Mouse (Mus musculus) E14TG2a.4 (cell line): ENCODE results near the gene Fbxo21.

ENCODE experiments used
- CTCF ChIP-seq: conservative IDR thresholded peaks from 2 replicates; pipeline ENCODE4 v1.5.1; 2014; ENCODE audit warnings: low read length
- POU5F1 ChIP-seq: IDR thresholded peaks from 2 replicates; pipeline ENCODE4 v1.6.1; 2014; ENCODE audit warnings: low read length, borderline replicate concordance

DNA sequence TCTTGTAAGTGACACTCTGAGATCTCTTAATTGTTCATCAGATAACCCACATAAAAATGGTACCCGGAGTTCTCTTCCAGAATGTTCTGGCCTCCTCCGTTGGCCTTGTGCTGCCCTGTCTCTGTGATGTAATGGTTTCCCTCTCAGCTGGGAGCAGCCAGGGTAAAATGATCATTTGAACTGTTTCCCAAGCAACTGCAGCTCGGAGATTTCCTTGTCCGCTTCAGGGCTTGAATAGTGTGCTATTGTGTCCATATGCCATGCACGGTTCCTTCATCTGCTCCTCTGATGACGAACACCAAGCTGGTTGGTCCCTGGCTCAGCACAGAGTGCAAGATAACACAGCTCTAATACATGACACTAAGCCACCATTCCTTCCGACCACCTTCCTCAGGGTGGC, 35.3 kb downstream of the Fbxo21 start:
- TF ChIP-seq CTCF = no peak
- no peak for TF ChIP-seq POU5F1
